Mouse (Mus musculus) lung, embryonic 15.5 days (tissue): ENCODE measurements around the gene Lbx1. TPM values are rescaled to one million over a fixed set of nuclear protein-coding genes. Genes with fewer than 3 reads are reported as not detected.

Experiments
- ATAC-seq: fragments of 200-750 bp; cut with Nextera tagmentation; 2 replicates; pipeline ENCODE4 v1.8.0; 2017; ENCODE audit warnings: moderate number of reproducible peaks, borderline replicate concordance; ENCODE audit not compliant: low FRiP score, low TSS enrichment; ENCODE audit errors: extremely low read depth
- H3K27ac ChIP-seq: fragments of 300-500 bp; sonication (generic); 2 replicates; pipeline ENCODE4 v1.5.1; 2015; ENCODE audit warnings: moderate library complexity, mild to moderate bottlenecking, inconsistent platforms
- H3K27me3 ChIP-seq: fragments of 300-500 bp; sonication (generic); 2 replicates; pipeline ENCODE4 v1.6.1; 2015; ENCODE audit warnings: inconsistent platforms
- H3K36me3 ChIP-seq: fragments of 300-500 bp; sonication (generic); 2 replicates; pipeline ENCODE4 v1.6.1; 2015; ENCODE audit warnings: inconsistent platforms
- H3K4me1 ChIP-seq: fragments of 300-500 bp; sonication (generic); 2 replicates; pipeline ENCODE4 v1.6.1; 2015; ENCODE audit warnings: inconsistent platforms
- H3K4me2 ChIP-seq: fragments of 300-500 bp; sonication (generic); 2 replicates; pipeline ENCODE4 v1.6.1; 2015; ENCODE audit warnings: inconsistent platforms, mild to moderate bottlenecking, moderate library complexity
- H3K4me3 ChIP-seq: fragments of 300-500 bp; sonication (generic); 2 replicates; pipeline ENCODE4 v1.5.1; 2015; ENCODE audit warnings: mild to moderate bottlenecking, inconsistent platforms
- H3K9ac ChIP-seq: fragments of 300-500 bp; sonication (generic); 2 replicates; pipeline ENCODE4 v1.6.1; 2015; ENCODE audit warnings: inconsistent platforms
- H3K9me3 ChIP-seq: fragments of 300-500 bp; sonication (generic); 2 replicates; pipeline ENCODE4 v1.6.1; 2016; ENCODE audit warnings: inconsistent platforms
- WGBS: fragments of 180-500 bp; shearing (Covaris S2); methylation state at CpG from one replicate; pipeline ENCODE4 v1.1.7; 2015; 5-methylcytosine and 5-hydroxymethylcytosine counted together
- polyA plus RNA-seq: library from polyadenylated mRNA; unstranded; fragments of >200 nt; fragmentation: Nextera tagmentation; extraction: Ambion mirVana; gene quantifications from 2 replicates; pipeline ENCODE4 v1.2.1, GENCODE M21; 2015

The Lbx1 gene
- polyA plus RNA-seq, 1 experiment from 2014 or later = not detected

DNA sequence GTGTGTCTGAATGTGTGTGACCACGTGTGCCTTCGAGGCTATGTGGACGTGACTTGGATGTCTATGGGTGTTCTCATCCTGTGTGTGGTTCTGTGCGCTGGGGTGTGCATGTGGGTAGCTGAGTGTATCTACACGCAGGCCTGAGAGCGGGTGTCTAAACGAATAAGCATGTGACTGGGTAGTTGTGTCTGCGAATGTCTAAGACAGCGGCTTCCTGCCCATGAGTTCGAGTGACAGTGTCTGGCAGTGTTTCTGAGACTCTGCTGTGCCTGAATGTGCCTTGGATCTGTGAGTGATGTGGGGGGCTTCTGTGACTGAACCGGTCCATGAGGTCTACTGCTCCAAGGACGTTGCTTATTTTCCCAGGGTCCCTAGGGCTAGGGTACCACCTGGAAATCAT, 10.5 kb downstream of the Lbx1 start:
- peaks cover 90% of the 10 kb centered on the region for H3K27me3 ChIP-seq
- no peaks in the 10 kb centered on the region for H3K9me3 ChIP-seq
- no peak overlapping the region for H3K4me2 ChIP-seq
- no peak overlapping the region for H3K4me3 ChIP-seq
- H3K27ac ChIP-seq = no peak overlapping the region
- WGBS = 2% methylated on average over 12 of the region's 12 CpGs
- H3K4me1 ChIP-seq = peaks cover 12% of the 10 kb centered on the region
- no peak overlapping the region for H3K9ac ChIP-seq
- ATAC-seq = no peak
- H3K36me3 ChIP-seq = no peaks in the 10 kb centered on the region

DNA sequence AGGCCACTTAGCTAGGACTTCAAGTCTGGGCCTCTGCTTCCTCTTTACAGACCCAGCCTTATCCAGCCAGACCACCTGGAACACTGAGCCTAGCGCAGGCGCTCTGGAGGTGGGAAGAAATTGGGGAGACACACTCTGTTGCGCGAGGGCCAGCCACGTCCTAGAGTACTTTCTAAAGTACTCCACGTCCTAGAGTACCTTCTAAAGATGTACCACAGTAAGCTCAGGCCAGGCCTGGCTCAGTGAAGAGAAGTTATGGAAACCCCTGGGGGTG, 11.4 kb downstream of the Lbx1 start:
- no peak overlapping the region for H3K4me3 ChIP-seq
- H3K27ac ChIP-seq = no peak overlapping the region
- no peak for ATAC-seq
- peaks cover 87% of the 10 kb centered on the region for H3K27me3 ChIP-seq
- peaks cover 10% of the 10 kb centered on the region for H3K4me1 ChIP-seq
- 3% methylated on average over 6 of the region's 6 CpGs for WGBS
- no peaks in the 10 kb centered on the region for H3K36me3 ChIP-seq
- H3K9me3 ChIP-seq = no peaks in the 10 kb centered on the region
- no peak overlapping the region for H3K4me2 ChIP-seq
- H3K9ac ChIP-seq = no peak overlapping the region

DNA sequence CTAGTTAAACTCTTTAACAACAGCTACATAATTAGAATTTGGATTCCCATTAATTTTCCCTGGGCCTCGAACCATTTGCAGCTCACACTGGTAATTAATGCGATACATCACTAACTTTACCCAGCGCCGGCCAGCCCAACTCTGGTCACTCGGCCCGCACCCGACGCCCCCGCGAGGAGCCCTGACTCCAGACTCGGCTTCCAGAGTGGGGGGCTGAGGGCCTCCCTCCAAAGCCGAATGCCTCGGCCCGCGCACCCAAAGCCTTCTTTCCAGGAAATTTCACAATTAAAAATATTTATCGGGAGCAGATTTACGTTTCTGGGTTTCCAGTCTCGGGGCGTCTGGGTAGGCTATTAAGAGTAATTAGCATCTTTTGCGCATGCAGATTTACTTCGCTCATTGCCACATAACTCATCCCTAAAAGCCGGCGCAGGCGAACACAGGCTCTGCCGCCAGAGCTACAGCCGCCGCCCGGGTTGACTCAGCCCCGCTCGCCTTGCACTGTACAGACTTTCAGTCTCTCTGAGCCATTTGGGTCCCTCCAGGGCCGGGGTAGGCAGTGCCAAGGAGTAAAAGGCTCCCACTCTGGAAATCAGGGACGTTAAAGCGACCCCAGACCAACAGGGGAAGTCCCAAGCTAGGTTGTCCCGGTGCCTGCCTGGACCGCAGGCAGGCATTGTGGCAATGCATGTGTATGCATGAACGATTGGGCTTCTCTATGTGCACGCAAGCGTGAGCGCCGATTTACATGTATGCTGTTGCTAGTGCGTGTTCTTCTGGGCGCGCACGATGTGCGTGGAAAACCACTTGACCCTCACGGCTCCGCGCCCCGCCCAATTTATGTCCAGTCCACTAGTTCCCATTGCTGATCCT, 12.0 kb downstream of the Lbx1 start:
- H3K4me3 ChIP-seq = 0 out of 2 replicates have a peak overlapping the region, but pooled peaks have one; percentile 5
- H3K4me2 ChIP-seq = no peak overlapping the region
- no peaks in the 10 kb centered on the region for H3K36me3 ChIP-seq
- ATAC-seq = no peak
- H3K27me3 ChIP-seq = peaks cover 86% of the 10 kb centered on the region
- no peak overlapping the region for H3K9ac ChIP-seq
- no peaks in the 10 kb centered on the region for H3K9me3 ChIP-seq
- H3K27ac ChIP-seq = no peak overlapping the region
- H3K4me1 ChIP-seq = peaks cover 9% of the 10 kb centered on the region
- WGBS = 2% methylated on average over 49 of the region's 49 CpGs

DNA sequence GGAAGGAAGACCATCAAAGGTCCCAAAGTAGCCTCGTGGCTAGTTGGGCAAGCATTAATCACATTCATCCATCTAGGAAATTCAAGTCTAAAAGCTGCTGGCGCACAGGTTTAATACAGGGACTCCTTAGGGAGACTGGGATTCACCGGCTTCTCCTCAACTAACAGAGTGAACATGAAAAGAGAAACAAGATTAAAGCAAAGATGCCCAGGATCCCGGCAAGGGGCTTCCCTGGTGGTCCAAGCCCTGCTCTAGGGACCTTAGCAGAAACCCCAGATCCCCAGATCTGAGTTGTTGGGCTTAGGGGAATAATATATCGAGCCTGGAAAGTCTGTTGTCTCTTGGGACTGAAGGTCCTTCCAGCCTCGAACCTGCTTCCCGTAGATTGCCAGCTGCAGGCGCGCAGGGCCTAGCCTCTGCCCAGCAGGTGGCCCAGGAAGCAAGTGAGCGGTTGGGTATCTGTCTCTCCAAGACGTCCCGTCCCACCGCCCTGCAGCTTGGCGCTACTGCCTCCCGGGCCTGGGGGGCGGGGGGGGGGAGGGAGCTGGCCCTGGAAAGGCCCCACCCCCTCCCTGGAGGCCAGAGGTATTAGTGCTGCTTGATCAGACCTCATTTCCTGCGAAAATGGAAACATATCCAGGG, 13.3 kb downstream of the Lbx1 start:
- H3K27me3 ChIP-seq = peaks cover 77% of the 10 kb centered on the region

DNA sequence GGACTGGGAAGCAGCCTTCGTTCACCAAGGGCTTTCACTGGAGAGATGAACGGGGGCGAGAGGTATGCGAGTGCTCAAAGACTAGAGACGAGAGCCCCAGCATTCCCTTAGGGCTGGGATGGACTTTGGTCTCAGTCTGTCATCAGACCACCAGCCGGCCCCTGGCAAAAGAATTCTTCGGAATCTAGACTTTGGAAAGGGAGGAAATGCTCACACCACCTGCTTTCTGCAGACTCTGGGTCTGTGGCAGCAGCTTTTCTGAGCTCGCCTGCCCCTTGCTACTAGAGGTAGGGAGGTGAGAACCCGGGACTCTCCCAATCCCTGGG, 14.2 kb downstream of the Lbx1 start:
- H3K4me1 ChIP-seq = peaks cover 9% of the 10 kb centered on the region
- H3K9ac ChIP-seq = peak overlapping the region; percentile 14; the same call in 1 of the 2 replicates
- peak overlapping the region; percentile 65 for H3K4me2 ChIP-seq
- peak overlapping the region; percentile 24 for H3K4me3 ChIP-seq
- no peaks in the 10 kb centered on the region for H3K9me3 ChIP-seq
- WGBS = 2% methylated on average over 9 of the region's 9 CpGs
- no peak overlapping the region for H3K27ac ChIP-seq
- no peaks in the 10 kb centered on the region for H3K36me3 ChIP-seq
- H3K27me3 ChIP-seq = peaks cover 68% of the 10 kb centered on the region
- no peak; the same call in 1 of the 2 replicates for ATAC-seq

More for the DNA sequence above, 13.3 kb downstream of the Lbx1 start:
- ATAC-seq = no peak
- Histone ChIP-seq H3K9ac (no peak overlapping the region), H3K9me3 (no peaks in the 10 kb centered on the region), H3K27ac (no peak overlapping the region), H3K4me1 (peaks cover 9% of the 10 kb centered on the region), H3K4me2 (no peak overlapping the region), H3K36me3 (no peaks in the 10 kb centered on the region), H3K4me3 (no peak overlapping the region)
- 6% methylated on average over 17 of the region's 17 CpGs for WGBS

DNA sequence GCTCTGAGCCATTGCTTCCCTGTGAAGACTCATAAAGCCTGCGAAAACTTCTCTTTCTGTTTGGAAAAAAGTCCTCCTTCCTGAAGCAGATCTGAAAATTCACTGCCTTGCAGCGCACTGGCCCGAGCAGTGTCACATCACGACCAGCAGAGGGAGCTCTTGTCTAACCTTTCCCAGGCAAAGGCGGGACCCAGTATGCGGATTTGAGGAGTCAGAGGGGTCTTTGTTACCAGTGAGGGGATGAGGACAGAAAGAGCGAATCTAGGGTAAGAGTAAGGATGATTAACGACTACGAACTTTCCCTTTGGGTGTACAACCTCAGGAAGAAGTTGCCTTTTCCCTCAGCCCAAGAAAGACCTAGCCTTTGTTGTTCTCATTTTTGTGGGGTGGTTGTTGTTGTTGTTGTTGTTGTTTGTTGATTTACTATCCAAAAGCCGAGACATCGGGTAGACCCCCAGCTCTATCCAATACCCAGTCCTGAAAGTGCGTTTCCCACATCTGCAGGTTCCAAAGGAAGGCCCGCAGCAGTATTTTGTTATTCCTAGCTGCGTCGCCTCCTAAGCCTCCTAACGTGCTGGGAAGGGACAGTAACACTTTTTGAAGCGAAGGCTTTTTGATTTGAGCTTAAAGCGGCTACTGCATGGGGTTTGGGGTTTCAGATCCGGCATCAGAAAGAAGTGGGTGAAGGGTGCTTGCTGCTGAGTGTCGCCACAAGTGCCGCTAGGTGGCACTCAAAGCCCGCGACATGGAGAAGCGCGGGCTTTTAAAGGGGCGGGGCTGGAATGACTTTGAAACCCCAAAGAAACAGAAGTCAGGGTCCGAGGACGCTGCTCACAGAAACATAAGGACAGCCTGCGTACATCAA, 14.8 kb downstream of the Lbx1 start:
- Histone ChIP-seq H3K27ac (no peak overlapping the region), H3K9ac (peak overlapping the region; percentile 16), H3K9me3 (no peaks in the 10 kb centered on the region), H3K27me3 (peaks cover 62% of the 10 kb centered on the region), H3K36me3 (no peaks in the 10 kb centered on the region), H3K4me1 (peaks cover 9% of the 10 kb centered on the region), H3K4me2 (peak overlapping the region; percentile 65), H3K4me3 (peak overlapping the region; percentile 24)
- peak; percentile 62; the same call in 1 of the 2 replicates for ATAC-seq
- 1% methylated on average over 29 of the region's 29 CpGs for WGBS

DNA sequence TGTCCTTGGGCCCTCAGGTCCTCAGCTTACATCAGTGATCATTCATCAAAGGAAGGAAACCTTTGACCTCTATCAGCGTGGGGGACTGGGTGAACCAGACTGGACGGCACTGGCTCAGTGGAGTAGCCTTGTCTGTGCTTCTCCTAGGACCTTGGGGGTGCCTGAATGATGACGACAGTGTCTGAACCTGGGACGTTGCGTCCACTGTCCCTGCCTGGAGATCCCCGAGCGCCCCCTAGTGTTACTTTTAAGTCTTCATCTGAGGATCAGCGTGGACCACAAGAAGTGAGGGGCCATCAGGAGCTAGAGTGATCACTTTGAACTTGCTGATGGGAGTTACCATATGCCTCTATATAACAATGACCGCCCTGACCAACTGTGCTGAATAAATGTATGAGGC, 19.4 kb downstream of the Lbx1 start:
- 2% methylated on average over 9 of the region's 9 CpGs for WGBS
- ATAC-seq = no peak
- no peak overlapping the region for H3K27ac ChIP-seq
- no peaks in the 10 kb centered on the region for H3K36me3 ChIP-seq
- H3K4me1 ChIP-seq = peaks cover 6% of the 10 kb centered on the region
- H3K4me2 ChIP-seq = no peak overlapping the region
- H3K4me3 ChIP-seq = no peak overlapping the region
- no peak overlapping the region for H3K9ac ChIP-seq
- peaks cover 17% of the 10 kb centered on the region for H3K27me3 ChIP-seq
- no peaks in the 10 kb centered on the region for H3K9me3 ChIP-seq

DNA sequence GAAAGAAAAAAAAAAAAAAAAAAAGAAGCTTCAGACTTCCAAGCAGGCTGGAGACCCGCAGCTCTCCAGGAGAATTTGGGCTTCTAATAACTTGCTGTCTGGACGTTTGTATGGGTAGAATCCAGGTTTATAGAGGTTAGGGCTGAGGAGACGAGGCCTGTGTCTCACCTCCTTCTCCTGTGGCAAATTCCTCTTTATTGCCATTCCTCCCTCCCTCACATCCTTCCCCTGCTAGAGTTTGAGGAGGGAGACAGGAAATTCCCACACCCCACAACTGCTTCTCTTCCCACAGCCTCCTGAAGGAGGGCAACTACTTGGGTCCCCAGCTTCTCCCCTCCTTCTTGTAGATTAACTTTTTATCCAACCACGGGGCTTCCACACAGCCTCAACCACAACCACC, 20.2 kb downstream of the Lbx1 start:
- 62% methylated on average over 4 of the region's 4 CpGs for WGBS
- Histone ChIP-seq H3K9me3 (no peaks in the 10 kb centered on the region), H3K4me3 (no peak overlapping the region), H3K4me2 (no peak overlapping the region), H3K4me1 (no peaks in the 10 kb centered on the region), H3K9ac (no peak overlapping the region), H3K27ac (no peak overlapping the region), H3K27me3 (peaks cover 16% of the 10 kb centered on the region), H3K36me3 (no peaks in the 10 kb centered on the region)
- ATAC-seq = no peak

DNA sequence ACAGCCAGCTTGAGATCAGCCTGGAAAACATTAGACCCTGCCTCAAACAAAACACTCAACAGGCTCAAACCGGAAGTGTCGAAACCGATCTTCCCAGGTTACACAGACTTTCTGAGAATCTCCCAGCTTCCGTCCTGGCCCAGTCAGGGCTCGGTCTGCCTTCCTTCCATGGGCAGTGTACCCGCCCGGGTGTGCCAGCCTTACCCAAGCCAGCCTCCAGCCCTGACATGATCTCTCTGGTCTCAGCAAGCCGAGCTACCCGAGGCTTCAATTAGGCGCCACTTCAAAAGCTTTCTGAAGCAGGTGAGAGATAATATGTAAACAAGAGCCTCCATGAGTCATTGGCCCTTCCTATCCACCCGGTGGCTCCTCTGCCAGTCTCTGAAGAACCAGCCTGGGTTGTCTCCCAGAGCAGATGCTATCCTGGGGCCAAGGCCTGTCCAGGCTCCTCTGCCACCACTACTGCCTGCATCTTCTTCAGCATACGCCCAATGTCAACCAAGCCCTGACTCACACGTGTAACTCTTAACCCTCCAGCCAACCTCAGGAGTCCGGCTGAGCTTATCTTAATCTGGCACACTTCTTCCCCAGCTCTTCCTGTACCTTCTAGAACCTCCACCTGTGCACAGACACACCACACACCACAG, 25.7 kb downstream of the Lbx1 start:
- no peak overlapping the region for H3K4me2 ChIP-seq
- WGBS = 51% methylated on average over 14 of the region's 14 CpGs
- no peak overlapping the region for H3K27ac ChIP-seq
- H3K4me3 ChIP-seq = no peak overlapping the region
- H3K9ac ChIP-seq = no peak overlapping the region
- H3K27me3 ChIP-seq = 0 out of 2 replicates have a peak, but pooled peaks cover 3% of the 10 kb centered on the region
- peaks cover 6% of the 10 kb centered on the region for H3K4me1 ChIP-seq
- no peaks in the 10 kb centered on the region for H3K36me3 ChIP-seq
- ATAC-seq = no peak
- no peaks in the 10 kb centered on the region for H3K9me3 ChIP-seq

DNA sequence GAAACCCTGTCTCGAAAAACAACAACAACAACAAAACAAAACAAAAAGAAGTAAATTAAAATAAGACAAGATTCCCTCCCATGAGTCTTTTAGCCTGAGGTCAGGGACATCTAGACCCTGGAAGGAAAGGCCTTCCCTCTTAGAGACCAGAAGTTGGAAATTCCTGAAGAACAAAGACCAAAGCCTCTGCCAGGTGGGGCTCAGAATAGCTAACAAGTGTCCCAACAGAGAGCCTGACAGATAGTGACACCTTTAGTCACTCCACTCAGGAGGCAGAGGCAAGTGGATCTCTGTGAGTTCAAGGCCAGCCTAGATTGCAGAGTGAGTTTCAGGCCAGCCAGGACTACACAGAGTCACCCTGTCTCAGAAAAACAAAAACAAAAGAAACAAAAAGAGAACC, 26.4 kb downstream of the Lbx1 start:
- Histone ChIP-seq H3K36me3 (no peaks in the 10 kb centered on the region), H3K9me3 (no peaks in the 10 kb centered on the region), H3K4me2 (no peak overlapping the region), H3K4me3 (no peak overlapping the region), H3K27ac (no peak overlapping the region), H3K4me1 (peaks cover 6% of the 10 kb centered on the region), H3K27me3 (0 out of 2 replicates have a peak, but pooled peaks cover 3% of the 10 kb centered on the region), H3K9ac (no peak overlapping the region)
- no peak for ATAC-seq
- 81% methylated on average over 1 of the region's 1 CpGs for WGBS

DNA sequence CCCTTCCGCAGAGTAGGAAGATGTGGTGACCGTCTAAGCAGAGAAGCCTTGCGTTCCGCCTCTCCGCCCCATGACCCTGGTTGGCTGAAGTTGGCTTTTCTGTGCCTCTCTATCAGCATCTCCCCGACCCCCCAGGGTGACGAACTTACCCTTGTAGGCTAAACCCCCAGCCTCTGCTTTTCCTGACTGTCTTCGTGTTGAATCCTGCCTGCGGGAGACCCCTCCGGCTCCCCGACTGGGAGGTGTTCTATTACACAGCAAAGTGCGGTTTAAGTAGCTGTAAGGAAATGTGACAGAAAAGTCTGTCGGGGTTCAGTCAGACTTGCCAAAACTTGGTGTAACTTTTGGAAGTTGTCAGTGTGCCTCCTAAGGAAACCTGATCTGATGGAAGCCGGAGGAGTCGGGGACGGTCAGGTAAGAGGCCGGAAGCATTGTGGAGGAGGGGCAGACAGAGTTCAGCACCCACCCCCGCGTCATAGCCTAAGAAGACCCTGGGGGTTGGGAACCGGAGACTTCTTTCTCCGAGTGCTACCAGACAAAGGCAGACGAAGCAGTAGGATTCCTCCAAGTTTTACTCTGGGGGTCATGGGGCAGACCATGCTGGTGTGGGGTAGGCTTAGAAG, 27.1 kb downstream of the Lbx1 start:
- no peak for ATAC-seq
- WGBS = 9% methylated on average over 22 of the region's 22 CpGs
- H3K27ac ChIP-seq = peak overlapping the region; percentile 83
- H3K4me2 ChIP-seq = peak overlapping the region; percentile 54
- peaks cover 6% of the 10 kb centered on the region for H3K4me1 ChIP-seq
- peak overlapping the region; percentile 27 for H3K4me3 ChIP-seq
- H3K27me3 ChIP-seq = 0 out of 2 replicates have a peak, but pooled peaks cover 3% of the 10 kb centered on the region
- no peak overlapping the region; the same call in 1 of the 2 replicates for H3K9ac ChIP-seq
- no peaks in the 10 kb centered on the region for H3K36me3 ChIP-seq
- H3K9me3 ChIP-seq = no peaks in the 10 kb centered on the region
